Mouse (Mus musculus) hindbrain, embryonic 15.5 days (tissue): Measurements from ENCODE around the gene Zfp853. TPM values are rescaled to one million over a fixed set of nuclear protein-coding genes. Genes with fewer than 3 reads are reported as not detected.

Source experiments
- polyA plus RNA-seq: library from polyadenylated mRNA; unstranded; fragments of >200 nt; fragmentation: Nextera tagmentation; extraction: Ambion mirVana; gene quantifications from 2 replicates; pipeline ENCODE4 v1.2.1, GENCODE M21; 2015

The Zfp853 gene
- polyA plus RNA-seq, 1 experiment from 2014 or later, result 0.27 TPM

Other genes with a start within 250 kb of the Zfp853 start
- gene Rnf216, start 180.6 kb downstream of the Zfp853 start, polyA plus RNA-seq, result 30.4 and 30.8 TPM in 2 replicates
- gene Olfr718-ps1, start 146.0 kb downstream of the Zfp853 start, polyA plus RNA-seq, result 0.04 and 0.07 TPM in 2 replicates
- gene Rbak, start 112.8 kb downstream of the Zfp853 start, polyA plus RNA-seq, result 13.8 TPM in 2 replicates
- not detected in 2 replicates for gene Spdye4b, start 112.6 kb downstream of the Zfp853 start, polyA plus RNA-seq
- not detected in 2 replicates for gene Spdye4a, start 66.7 kb downstream of the Zfp853 start, polyA plus RNA-seq
- gene Zfp12, start 58.5 kb downstream of the Zfp853 start, polyA plus RNA-seq, result 19.1 and 19.2 TPM in 2 replicates
- 11.1 and 13.1 TPM in 2 replicates for gene Zfp316, start 23.6 kb downstream of the Zfp853 start, polyA plus RNA-seq
- 31.7 and 32.7 TPM in 2 replicates for gene E130309D02Rik, start 21.7 kb upstream of the Zfp853 start, polyA plus RNA-seq
- gene Zdhhc4, start 35.6 kb upstream of the Zfp853 start, polyA plus RNA-seq, result 66.1 and 69.8 TPM in 2 replicates
- 0.47 and 0.48 TPM in 2 replicates for gene Grid2ip, start 63.7 kb upstream of the Zfp853 start, polyA plus RNA-seq
- 130 and 133 TPM in 2 replicates for gene Kdelr2, start 110.2 kb upstream of the Zfp853 start, polyA plus RNA-seq
- 20.7 and 21.4 TPM in 2 replicates for gene Daglb, start 171.0 kb upstream of the Zfp853 start, polyA plus RNA-seq
- gene Rac1, start 234.4 kb upstream of the Zfp853 start, polyA plus RNA-seq, result 404 and 446 TPM in 2 replicates